In genomic region chr9:21953600-21953999, GRCm38 (mm10) we compare ENCODE assay signal across 13 mouse cellular contexts. TPM values are rescaled to one million over a fixed set of nuclear protein-coding genes. Genes with fewer than 3 reads are reported as not detected.
DNase-seq lines count a peak whose midpoint lies in the region; ATAC-seq and TF ChIP-seq lines count a peak whose summit lies in the region.
"Had no signal": no experiment of that assay in that cellular context is flagged by ENCODE, and none has a peak within 500 bp of the region (broad histone marks: within the 10 kb centered on the region; RNA-seq: fewer than 3 reads in every experiment).

No protein-coding gene starts in this region.

- no peaks in the 10 kb centered on the region for H3K9me3 ChIP-seq in hindbrain, embryonic 11.5 days (ENCODE audit: control insufficient read depth, low read length)
- 0 out of 2 replicates have a peak, but pooled peaks cover 3% of the 10 kb centered on the region for H3K9me3 ChIP-seq in hindbrain, embryonic 12.5 days (replicated peaks)
- no peaks in the 10 kb centered on the region for H3K9me3 ChIP-seq in forebrain, embryonic 15.5 days
- H3K9me3 ChIP-seq: liver, embryonic 15.5 days had no signal

- H3K27ac ChIP-seq in hindbrain, embryonic 11.5 days (ENCODE audit: low read depth, low read length): no peak overlapping the region
- H3K27ac ChIP-seq in hindbrain, embryonic 12.5 days: no peak overlapping the region
- H3K27ac ChIP-seq in forebrain, embryonic 15.5 days (replicated peaks): peak overlapping the region; percentile 71
- peak overlapping the region; percentile 71; the same call in 1 of the 2 replicates for H3K27ac ChIP-seq in left cerebral cortex, adult 2 months
- H3K27ac ChIP-seq: liver, embryonic 15.5 days had no signal

- H3K36me3 ChIP-seq in hindbrain, embryonic 11.5 days (ENCODE audit: control insufficient read depth, insufficient read depth, low read length): no peaks in the 10 kb centered on the region
- no peaks in the 10 kb centered on the region for H3K36me3 ChIP-seq in hindbrain, embryonic 12.5 days
- 0 out of 2 replicates have a peak, but pooled peaks cover 2% of the 10 kb centered on the region for H3K36me3 ChIP-seq in forebrain, embryonic 15.5 days

- intact Hi-C loops in left cerebral cortex, adult 2 months (cut with DNase I): no loop called here

- no peak for TF ChIP-seq CTCF in left cerebral cortex, adult 2 months (IDR thresholded peaks at IDR 0.05)

- 12% methylated on average over 3 of the region's 3 CpGs for WGBS in hindbrain, embryonic 11.5 days
- 19% methylated on average over 3 of the region's 3 CpGs for WGBS in hindbrain, embryonic 12.5 days
- 4% methylated on average over 3 of the region's 3 CpGs for WGBS in forebrain, embryonic 15.5 days

- ATAC-seq in hindbrain, embryonic 11.5 days (ENCODE audit: low FRiP score): no peak
- ATAC-seq in hindbrain, embryonic 12.5 days (ENCODE audit: low FRiP score): no peak
- ATAC-seq in forebrain, embryonic 15.5 days (replicated peaks): peak; percentile 2; the same call in 1 of the 2 replicates
- ATAC-seq: CD4-positive, CD25-positive, alpha-beta regulatory T cell, adult 4 months had no signal

- no peak overlapping the region for H3K4me2 ChIP-seq in hindbrain, embryonic 11.5 days (replicated peaks; ENCODE audit: low read depth, low read length)
- H3K4me2 ChIP-seq in hindbrain, embryonic 12.5 days (replicated peaks): no peak overlapping the region
- H3K4me2 ChIP-seq in forebrain, embryonic 15.5 days (replicated peaks): peak overlapping the region; percentile 14; the same call in 1 of the 2 replicates
- H3K4me2 ChIP-seq: liver, embryonic 15.5 days had no signal

- H3K9ac ChIP-seq in hindbrain, embryonic 11.5 days (ENCODE audit: low read depth, low read length): no peak overlapping the region
- no peak overlapping the region for H3K9ac ChIP-seq in hindbrain, embryonic 12.5 days
- H3K9ac ChIP-seq in forebrain, embryonic 15.5 days (replicated peaks): no peak overlapping the region
- H3K9ac ChIP-seq: liver, embryonic 15.5 days had no signal

- no peak overlapping the region for H3K4me3 ChIP-seq in hindbrain, embryonic 11.5 days (ENCODE audit: low read depth, low read length)
- no peak overlapping the region for H3K4me3 ChIP-seq in hindbrain, embryonic 12.5 days
- H3K4me3 ChIP-seq in forebrain, embryonic 15.5 days: no peak overlapping the region
- no peak overlapping the region for H3K4me3 ChIP-seq in left cerebral cortex, adult 2 months
- H3K4me3 ChIP-seq: liver, embryonic 15.5 days had no signal

- DNase-seq in hindbrain, embryonic 11.5 days (ENCODE audit: low spot score): peak; percentile 48
- peak; percentile 57 to 67 for DNase-seq in left cerebral cortex, adult 2 months (ENCODE audit: extremely low spot score in 1 of 2, low spot score in 2 of 2)
- peak; percentile 76 to 77 for DNase-seq in right cerebral cortex, adult 2 months (ENCODE audit: low spot score in 2 of 2)
- DNase-seq in thymus, postnatal 25 days: no peak
- DNase-seq in gastrocnemius, postnatal 25 days: no peak
- DNase-seq in testis, postnatal 14 days (ENCODE audit: low spot score): no peak
- DNase-seq: cerebellum, postnatal 14 days; kidney, postnatal 36 days; thymus, adult 18-20 months had no signal

- H3K4me1 ChIP-seq in hindbrain, embryonic 11.5 days (replicated peaks; ENCODE audit: control insufficient read depth, insufficient read depth, low read length): 0 out of 2 replicates have a peak, but pooled peaks cover 2% of the 10 kb centered on the region
- H3K4me1 ChIP-seq in hindbrain, embryonic 12.5 days: peaks cover 16% of the 10 kb centered on the region
- H3K4me1 ChIP-seq in forebrain, embryonic 15.5 days: peaks cover 22% of the 10 kb centered on the region

- no peaks in the 10 kb centered on the region for H3K27me3 ChIP-seq in hindbrain, embryonic 11.5 days (ENCODE audit: control insufficient read depth, insufficient read depth, low read length)
- 0 out of 2 replicates have a peak, but pooled peaks cover 5% of the 10 kb centered on the region for H3K27me3 ChIP-seq in hindbrain, embryonic 12.5 days
- H3K27me3 ChIP-seq in forebrain, embryonic 15.5 days: 0 out of 2 replicates have a peak, but pooled peaks cover 3% of the 10 kb centered on the region

RNA-seq across cellular contexts. Expression of gene Swsap1, which starts 2.0 kb away (rescaled TPM):
- polyA plus RNA-seq in hindbrain, embryonic 11.5 days (2014; fragmentation: Nextera tagmentation; extraction: Ambion mirVana): 14.6 and 20.4 TPM in 2 replicates
- polyA plus RNA-seq in hindbrain, embryonic 12.5 days (2016; fragmentation: Nextera tagmentation; extraction: Ambion mirVana): 7.2 and 9.5 TPM in 2 replicates
- polyA plus RNA-seq in forebrain, embryonic 15.5 days (2015; fragmentation: Nextera tagmentation; extraction: Ambion mirVana): 9.3 and 12.1 TPM in 2 replicates
- 10 to 100 TPM; 12.7 to 14.0 TPM for total RNA-seq in left cerebral cortex, adult 2 months (2021)
- total RNA-seq in gastrocnemius, postnatal 25 days (2021): 1 to 10 TPM; 1.6 to 2.7 TPM

RNA-seq across cellular contexts. Expression of gene Epor, which starts 9.7 kb away (rescaled TPM):
- polyA plus RNA-seq in hindbrain, embryonic 11.5 days (2014; fragmentation: Nextera tagmentation; extraction: Ambion mirVana): 4.2 and 5.2 TPM in 2 replicates
- polyA plus RNA-seq in hindbrain, embryonic 12.5 days (2016; fragmentation: Nextera tagmentation; extraction: Ambion mirVana): 4.3 TPM in 2 replicates
- 1.7 and 1.8 TPM in 2 replicates for polyA plus RNA-seq in forebrain, embryonic 15.5 days (2015; fragmentation: Nextera tagmentation; extraction: Ambion mirVana)
- total RNA-seq in left cerebral cortex, adult 2 months (2021): 10 to 100 TPM; 10.2 to 12.1 TPM
- total RNA-seq in gastrocnemius, postnatal 25 days (2021): under 1 TPM; 0.20 to 0.59 TPM
- polyA plus RNA-seq: CD4-positive, CD25-positive, alpha-beta regulatory T cell, adult 4 months had no signal

RNA-seq across cellular contexts. Expression of gene Plppr2, which starts 16.8 kb away (rescaled TPM):
- 21.0 and 22.3 TPM in 2 replicates for polyA plus RNA-seq in hindbrain, embryonic 11.5 days (2014; fragmentation: Nextera tagmentation; extraction: Ambion mirVana)
- 48.3 and 54.9 TPM in 2 replicates for polyA plus RNA-seq in hindbrain, embryonic 12.5 days (2016; fragmentation: Nextera tagmentation; extraction: Ambion mirVana)
- polyA plus RNA-seq in forebrain, embryonic 15.5 days (2015; fragmentation: Nextera tagmentation; extraction: Ambion mirVana): 71.9 and 73.0 TPM in 2 replicates
- 100 to 1,000 TPM; 181 to 183 TPM for total RNA-seq in left cerebral cortex, adult 2 months (2021)
- under 1 TPM; 0.56 to 0.83 TPM for total RNA-seq in gastrocnemius, postnatal 25 days (2021)

RNA-seq across cellular contexts. Expression of gene Tmem205, which starts 26.2 kb away (rescaled TPM):
- polyA plus RNA-seq in hindbrain, embryonic 11.5 days (2014; fragmentation: Nextera tagmentation; extraction: Ambion mirVana): 34.7 and 39.3 TPM in 2 replicates
- polyA plus RNA-seq in hindbrain, embryonic 12.5 days (2016; fragmentation: Nextera tagmentation; extraction: Ambion mirVana): 37.0 and 37.5 TPM in 2 replicates
- polyA plus RNA-seq in forebrain, embryonic 15.5 days (2015; fragmentation: Nextera tagmentation; extraction: Ambion mirVana): 53.5 and 53.7 TPM in 2 replicates
- 10 to 100 TPM; 31.4 to 35.5 TPM for total RNA-seq in left cerebral cortex, adult 2 months (2021)
- total RNA-seq in gastrocnemius, postnatal 25 days (2021): 10 to 100 TPM in 1 of 2 experiments, 1 to 10 TPM in 1; 8.6 to 14.6 TPM

RNA-seq across cellular contexts. Expression of gene Ccdc159, which starts 26.3 kb away (rescaled TPM):
- 3.3 and 3.9 TPM in 2 replicates for polyA plus RNA-seq in hindbrain, embryonic 11.5 days (2014; fragmentation: Nextera tagmentation; extraction: Ambion mirVana)
- polyA plus RNA-seq in hindbrain, embryonic 12.5 days (2016; fragmentation: Nextera tagmentation; extraction: Ambion mirVana): 8.8 and 9.2 TPM in 2 replicates
- polyA plus RNA-seq in forebrain, embryonic 15.5 days (2015; fragmentation: Nextera tagmentation; extraction: Ambion mirVana): 7.5 and 8.8 TPM in 2 replicates
- 10 to 100 TPM; 18.2 to 18.9 TPM for total RNA-seq in left cerebral cortex, adult 2 months (2021)
- total RNA-seq in gastrocnemius, postnatal 25 days (2021): under 1 TPM; 0.38 to 0.51 TPM

Comparison
In these comparisons a context has a peak if more than half of its experiments do, and no peak if none do; other contexts are left out.
1. DNase-seq: peak in hindbrain, embryonic 11.5 days (single experiment), left cerebral cortex, adult 2 months (2 of 2) and right cerebral cortex, adult 2 months (2 of 2); none in thymus, postnatal 25 days (single experiment), gastrocnemius, postnatal 25 days (single experiment) and testis, postnatal 14 days (single experiment).
2. H3K27ac ChIP-seq: peak in forebrain, embryonic 15.5 days (single experiment) and left cerebral cortex, adult 2 months (single experiment); none in hindbrain, embryonic 11.5 days (single experiment) and hindbrain, embryonic 12.5 days (single experiment).